Mouse (Mus musculus) stomach, embryonic 14.5 days (tissue): ENCODE measurements at regions not wholly inside any gene's neighbourhood (a gene's known extent, or its start where the extent isn't known, plus 50 kb on each side); places are given as distances from the start of the nearest gene placed in this dataset.

ENCODE experiments used
- ATAC-seq: fragments of 200-750 bp; cut with Nextera tagmentation; 2 replicates; pipeline ENCODE4 v1.8.0; 2017; ENCODE audit warnings: low read depth, moderate TSS enrichment; ENCODE audit not compliant: insufficient number of reproducible peaks, insufficient read depth, low FRiP score
- H3K27ac ChIP-seq: fragments of 300-500 bp; sonication (generic); 2 replicates; pipeline ENCODE4 v1.5.1; 2014; ENCODE audit warnings: mild to moderate bottlenecking, low read length, moderate library complexity, mixed read lengths
- H3K27me3 ChIP-seq: fragments of 300-500 bp; sonication (generic); 2 replicates; pipeline ENCODE4 v1.6.1; 2014; ENCODE audit warnings: low read length, control low read depth, mixed read lengths; ENCODE audit not compliant: control insufficient read depth, insufficient read depth
- H3K36me3 ChIP-seq: fragments of 300-500 bp; sonication (generic); 2 replicates; pipeline ENCODE4 v1.6.1; 2014; ENCODE audit warnings: mild to moderate bottlenecking, control low read depth, low read length, moderate library complexity, mixed read lengths; ENCODE audit not compliant: control insufficient read depth, insufficient read depth
- H3K4me1 ChIP-seq: fragments of 300-500 bp; sonication (generic); 2 replicates; pipeline ENCODE4 v1.6.1; 2014; ENCODE audit warnings: low read length, control low read depth, mixed read lengths; ENCODE audit not compliant: control insufficient read depth, insufficient read depth
- H3K4me2 ChIP-seq: fragments of 300-500 bp; sonication (generic); replicated peaks from 2 replicates; pipeline ENCODE4 v1.6.1; 2014; ENCODE audit warnings: low read depth, low read length, control low read depth
- H3K4me3 ChIP-seq: fragments of 300-500 bp; sonication (generic); 2 replicates; pipeline ENCODE4 v1.5.1; 2014; ENCODE audit warnings: low read depth, low read length, control low read depth
- H3K9ac ChIP-seq: fragments of 300-500 bp; sonication (generic); replicated peaks from 2 replicates; pipeline ENCODE4 v1.6.1; 2014; ENCODE audit warnings: low read depth, mild to moderate bottlenecking, control low read depth, low read length, moderate library complexity, mixed read lengths
- H3K9me3 ChIP-seq: fragments of 300-500 bp; sonication (generic); 2 replicates; pipeline ENCODE4 v1.6.1; 2016; ENCODE audit warnings: low read depth, low read length, control low read depth; ENCODE audit not compliant: control insufficient read depth
- WGBS: fragments of 180-500 bp; shearing (Covaris S2); extraction: QIAGEN DNeasy Blood & Tissue Kit; methylation state at CpG from one replicate; pipeline ENCODE4 v1.1.7; 2014; 5-methylcytosine and 5-hydroxymethylcytosine counted together

DNA sequence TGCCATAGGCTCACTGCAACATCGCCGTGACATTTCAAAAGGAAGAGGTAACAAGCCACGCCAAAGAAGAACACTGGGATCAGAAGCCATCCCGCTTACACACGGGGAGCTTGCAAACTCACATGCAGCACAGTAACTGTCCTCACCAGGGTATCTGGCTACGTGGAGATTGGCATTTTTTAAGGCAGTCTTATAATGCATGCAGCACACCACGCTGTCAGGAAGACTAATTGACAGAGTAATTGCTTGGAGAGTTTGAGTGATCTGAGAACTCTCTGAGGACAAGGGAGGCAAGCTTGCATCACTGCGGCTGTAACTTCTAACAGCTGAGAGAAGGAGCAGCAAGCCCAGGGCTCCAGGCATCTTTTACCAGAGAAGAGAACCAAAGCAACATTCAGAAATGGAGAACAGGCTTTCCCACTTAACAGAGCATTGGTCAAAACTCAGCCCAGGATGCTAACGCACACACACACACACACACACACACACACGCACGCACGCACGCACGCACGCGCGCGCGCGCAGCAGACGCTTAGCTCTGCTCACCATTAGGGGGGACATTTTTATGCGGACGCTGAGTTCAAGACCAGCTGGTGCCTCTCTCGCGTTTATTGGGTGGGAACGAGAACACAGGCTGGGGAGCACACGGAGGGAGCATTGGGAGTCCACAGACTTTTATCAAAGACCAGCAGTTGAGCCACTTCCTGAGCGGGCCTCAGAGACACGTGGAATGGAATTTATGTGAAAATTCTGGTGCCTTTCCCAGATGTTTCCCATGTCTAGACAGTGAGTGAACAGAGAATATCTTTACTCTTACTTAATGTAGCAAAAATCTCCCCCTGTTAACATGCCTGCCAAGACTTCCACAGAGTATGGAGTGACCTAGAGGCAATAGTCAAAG is 66.6 kb downstream of the 1700129C05Rik start:
- H3K36me3 ChIP-seq, result no peaks in the 10 kb centered on the region
- no peaks in the 10 kb centered on the region for H3K27me3 ChIP-seq
- 0 out of 2 replicates have a peak, but pooled peaks have one; percentile 33 for ATAC-seq
- H3K9me3 ChIP-seq, result no peaks in the 10 kb centered on the region
- WGBS, result 40% methylated on average over 29 of the region's 29 CpGs
- H3K9ac ChIP-seq, result no peak overlapping the region
- H3K4me3 ChIP-seq, result no peak overlapping the region
- H3K4me1 ChIP-seq, result 0 out of 2 replicates have a peak, but pooled peaks cover 6% of the 10 kb centered on the region
- no peak overlapping the region for H3K27ac ChIP-seq
- 0 out of 2 replicates have a peak overlapping the region, but pooled peaks have one; percentile 16 for H3K4me2 ChIP-seq

DNA sequence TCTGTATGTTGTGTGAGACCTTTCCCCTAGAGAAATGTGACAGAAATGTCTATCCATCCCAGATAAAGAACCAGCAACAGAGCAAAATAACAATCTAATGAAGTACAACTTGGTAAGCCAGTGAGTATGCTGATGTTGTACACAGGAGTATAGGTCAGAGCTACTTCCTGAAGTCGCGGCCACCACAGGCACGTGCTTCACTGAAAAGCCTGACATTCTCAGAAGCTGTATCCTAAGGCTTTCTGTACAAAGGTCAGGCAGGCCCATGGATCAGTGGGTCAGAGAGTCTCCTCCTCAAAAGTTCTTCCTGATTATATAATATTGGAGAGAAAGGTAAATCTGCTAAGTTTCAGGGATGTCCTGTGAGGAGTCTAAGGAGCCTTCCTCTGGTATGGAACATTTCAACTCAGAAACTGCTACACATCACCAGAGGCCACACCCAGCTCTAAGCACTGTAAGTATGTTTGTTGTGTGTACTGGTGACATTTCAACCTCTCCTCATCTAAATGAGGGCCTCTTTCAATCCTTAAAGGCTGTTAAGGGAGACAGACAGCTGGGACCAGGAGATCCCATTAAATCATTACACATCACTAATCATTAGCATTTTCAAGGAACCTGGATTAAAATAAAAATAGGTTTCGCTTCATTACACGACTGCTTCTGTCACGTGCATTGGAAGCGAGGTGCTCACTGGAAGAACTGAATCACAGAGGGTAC is 70.2 kb downstream of the 1700129C05Rik start:
- Histone ChIP-seq H3K9me3 (no peaks in the 10 kb centered on the region), H3K4me3 (no peak overlapping the region), H3K27ac (no peak overlapping the region), H3K4me2 (no peak overlapping the region), H3K9ac (no peak overlapping the region), H3K36me3 (no peaks in the 10 kb centered on the region), H3K27me3 (no peaks in the 10 kb centered on the region), H3K4me1 (0 out of 2 replicates have a peak, but pooled peaks cover 6% of the 10 kb centered on the region)
- WGBS, result 86% methylated on average over 7 of the region's 7 CpGs
- no peak for ATAC-seq

DNA sequence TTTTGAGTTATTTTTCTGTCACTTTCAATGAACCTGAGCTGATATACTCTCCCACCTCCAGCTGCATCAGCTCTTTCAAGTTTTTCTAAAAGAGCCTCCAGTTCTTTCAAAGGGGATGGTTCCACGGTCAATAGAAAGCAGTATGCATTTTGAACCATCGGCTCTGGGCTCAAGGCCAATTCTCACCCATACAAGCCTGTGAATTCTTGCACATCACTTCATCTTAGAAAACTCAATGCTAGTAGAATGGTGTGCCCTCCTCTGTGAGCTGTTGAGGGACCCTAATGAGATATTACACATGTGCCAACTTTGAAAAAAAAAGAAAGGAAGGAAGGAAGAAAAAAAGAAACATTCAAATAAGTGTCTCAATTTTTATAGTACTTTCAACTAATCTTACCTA is 72.6 kb downstream of the 1700129C05Rik start:
- 77% methylated on average over 2 of the region's 2 CpGs for WGBS
- Histone ChIP-seq H3K27ac (no peak overlapping the region), H3K9ac (no peak overlapping the region), H3K27me3 (no peaks in the 10 kb centered on the region), H3K4me1 (no peaks in the 10 kb centered on the region), H3K4me3 (no peak overlapping the region), H3K4me2 (no peak overlapping the region), H3K36me3 (no peaks in the 10 kb centered on the region), H3K9me3 (no peaks in the 10 kb centered on the region)
- ATAC-seq, result no peak

DNA sequence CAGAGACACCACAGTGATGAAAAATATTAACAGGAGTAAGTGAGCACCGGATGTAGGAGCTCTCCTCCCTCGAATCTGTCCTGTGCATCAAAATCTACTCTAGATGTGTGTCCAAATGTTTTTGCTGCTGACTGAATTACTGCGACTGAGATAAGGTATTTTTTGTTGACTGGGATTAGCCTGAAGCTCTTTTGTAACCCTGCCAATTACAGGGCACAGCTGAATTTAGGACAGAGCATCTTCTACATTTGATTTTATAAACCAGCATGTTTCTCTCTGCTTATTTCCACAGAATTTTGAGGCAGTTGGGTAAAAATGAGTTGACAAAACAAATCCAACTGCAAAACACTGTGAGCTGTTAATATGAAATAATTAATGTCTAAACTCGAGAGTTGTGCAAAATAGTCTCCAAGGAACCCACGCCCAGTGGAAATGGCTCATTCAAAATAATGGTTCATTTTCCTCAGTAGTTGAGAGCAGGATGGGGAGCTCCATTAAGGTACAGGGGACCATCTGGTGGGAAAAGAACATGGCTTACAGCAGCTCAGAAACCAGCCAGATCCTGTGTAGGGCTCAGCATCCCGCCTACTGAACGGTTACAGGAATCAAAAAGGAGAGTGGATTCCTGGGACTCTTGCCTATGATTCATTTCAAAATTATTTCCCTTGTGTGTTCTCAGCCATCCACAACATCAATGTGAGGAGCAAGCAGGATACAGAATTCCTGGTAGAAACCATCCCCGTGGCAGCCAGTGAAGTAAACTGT is 76.1 kb downstream of the 1700129C05Rik start:
- no peak for ATAC-seq
- H3K4me2 ChIP-seq, result no peak overlapping the region
- H3K4me1 ChIP-seq, result no peaks in the 10 kb centered on the region
- H3K36me3 ChIP-seq, result no peaks in the 10 kb centered on the region
- no peak overlapping the region for H3K9ac ChIP-seq
- no peaks in the 10 kb centered on the region for H3K9me3 ChIP-seq
- no peaks in the 10 kb centered on the region for H3K27me3 ChIP-seq
- WGBS, result 58% methylated on average over 8 of the region's 8 CpGs
- H3K27ac ChIP-seq, result no peak overlapping the region
- no peak overlapping the region for H3K4me3 ChIP-seq

DNA sequence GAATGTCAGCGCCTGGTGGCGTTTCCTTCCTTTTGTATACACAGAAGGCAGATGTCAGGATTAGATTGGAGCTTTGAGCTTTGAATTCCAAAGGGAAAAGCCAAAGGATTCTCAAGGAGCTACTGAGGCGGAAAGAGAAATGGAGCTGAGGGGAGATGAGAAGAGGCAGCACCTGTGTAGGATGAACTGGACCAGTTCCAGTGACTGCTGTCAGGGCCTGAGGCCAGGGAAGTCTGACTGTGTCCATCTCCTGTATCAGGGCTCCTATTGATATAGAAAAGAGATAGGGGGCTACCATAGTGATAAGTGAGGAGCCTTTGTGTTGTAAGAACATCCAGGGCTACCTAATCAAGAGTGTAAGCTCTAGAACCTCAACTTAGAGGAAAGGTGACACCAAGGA is 79.5 kb downstream of the 1700129C05Rik start:
- Histone ChIP-seq H3K9me3 (no peaks in the 10 kb centered on the region), H3K9ac (no peak overlapping the region), H3K4me1 (no peaks in the 10 kb centered on the region), H3K36me3 (no peaks in the 10 kb centered on the region), H3K27ac (no peak overlapping the region), H3K4me2 (no peak overlapping the region), H3K27me3 (no peaks in the 10 kb centered on the region), H3K4me3 (no peak overlapping the region)
- ATAC-seq, result no peak
- 68% methylated on average over 3 of the region's 3 CpGs for WGBS

DNA sequence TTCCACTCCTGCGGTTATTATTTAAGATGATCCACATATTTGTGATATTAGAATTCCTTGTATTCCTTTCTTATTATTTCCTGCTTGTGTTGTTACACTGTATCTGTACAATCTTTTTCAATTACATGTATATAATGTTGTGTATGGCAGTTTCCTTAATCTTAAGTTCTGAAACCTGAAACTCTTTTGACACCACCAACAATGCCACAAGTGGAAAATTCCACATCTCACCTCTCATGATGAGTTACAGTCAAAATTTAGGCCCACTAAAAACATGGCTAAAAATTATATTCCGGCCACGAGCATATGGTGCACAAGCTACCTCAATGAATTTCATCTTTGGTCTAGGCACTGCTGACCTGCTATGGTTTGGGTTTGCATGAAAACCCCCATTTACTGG is 85.9 kb downstream of the 1700129C05Rik start:
- H3K4me3 ChIP-seq, result no peak overlapping the region
- ATAC-seq, result no peak
- H3K27me3 ChIP-seq, result no peaks in the 10 kb centered on the region
- H3K9ac ChIP-seq, result no peak overlapping the region
- no peak overlapping the region for H3K27ac ChIP-seq
- WGBS, result 93% methylated on average over 3 of the region's 3 CpGs
- no peaks in the 10 kb centered on the region for H3K36me3 ChIP-seq
- no peak overlapping the region for H3K4me2 ChIP-seq
- no peaks in the 10 kb centered on the region for H3K4me1 ChIP-seq
- H3K9me3 ChIP-seq, result no peaks in the 10 kb centered on the region

DNA sequence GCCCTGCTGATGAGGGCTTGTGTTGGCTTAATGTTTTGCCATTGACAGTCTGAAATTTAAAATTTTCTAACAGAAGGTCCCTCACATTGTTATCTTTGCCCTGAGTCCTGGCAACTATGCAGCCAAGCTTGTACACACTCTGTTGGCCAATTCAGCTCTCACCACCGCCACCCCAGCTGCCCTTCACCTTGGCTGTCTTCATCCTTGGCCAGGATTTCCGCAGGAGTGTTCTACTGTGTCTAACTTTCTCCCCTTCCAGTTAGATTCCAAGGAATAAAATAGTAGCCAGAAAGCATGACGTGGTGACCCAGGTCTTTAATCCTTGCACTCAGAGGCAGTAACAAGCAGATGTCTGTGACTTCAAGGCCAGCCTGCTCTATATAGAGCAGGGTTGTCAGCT is 87.4 kb downstream of the 1700129C05Rik start:
- Histone ChIP-seq H3K4me3 (no peak overlapping the region), H3K27me3 (no peaks in the 10 kb centered on the region), H3K4me2 (no peak overlapping the region), H3K4me1 (no peaks in the 10 kb centered on the region), H3K9me3 (no peaks in the 10 kb centered on the region), H3K9ac (no peak overlapping the region), H3K27ac (no peak overlapping the region), H3K36me3 (no peaks in the 10 kb centered on the region)
- 92% methylated on average over 3 of the region's 3 CpGs for WGBS
- no peak for ATAC-seq

DNA sequence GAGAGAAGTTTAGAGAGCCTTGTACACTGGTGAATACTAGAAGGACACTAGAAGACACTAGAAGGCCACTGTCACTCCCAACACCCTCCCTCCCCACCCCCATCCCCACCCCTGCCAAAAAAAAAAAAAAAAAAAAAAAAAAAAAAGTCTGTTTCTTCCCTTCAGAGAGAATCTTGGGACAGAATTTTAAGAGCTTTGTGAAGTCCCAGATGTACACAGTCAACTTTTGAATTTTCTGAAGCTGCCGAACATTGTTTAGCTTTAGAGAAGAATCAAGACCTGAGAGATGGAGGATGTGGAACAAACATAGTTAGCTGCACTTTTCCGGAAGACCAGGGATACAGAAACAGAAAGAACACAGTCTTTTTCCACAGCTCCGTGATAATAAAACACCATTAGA is 90.3 kb downstream of the 1700129C05Rik start:
- ATAC-seq, result no peak
- H3K4me2 ChIP-seq, result no peak overlapping the region
- no peaks in the 10 kb centered on the region for H3K4me1 ChIP-seq
- 69% methylated on average over 3 of the region's 3 CpGs for WGBS
- no peaks in the 10 kb centered on the region for H3K27me3 ChIP-seq
- H3K36me3 ChIP-seq, result no peaks in the 10 kb centered on the region
- no peak overlapping the region for H3K9ac ChIP-seq
- H3K4me3 ChIP-seq, result no peak overlapping the region
- H3K27ac ChIP-seq, result no peak overlapping the region
- H3K9me3 ChIP-seq, result no peaks in the 10 kb centered on the region
